Comparison of ENCODE assay signal across 17 mouse cellular contexts in the genomic region with DNA sequence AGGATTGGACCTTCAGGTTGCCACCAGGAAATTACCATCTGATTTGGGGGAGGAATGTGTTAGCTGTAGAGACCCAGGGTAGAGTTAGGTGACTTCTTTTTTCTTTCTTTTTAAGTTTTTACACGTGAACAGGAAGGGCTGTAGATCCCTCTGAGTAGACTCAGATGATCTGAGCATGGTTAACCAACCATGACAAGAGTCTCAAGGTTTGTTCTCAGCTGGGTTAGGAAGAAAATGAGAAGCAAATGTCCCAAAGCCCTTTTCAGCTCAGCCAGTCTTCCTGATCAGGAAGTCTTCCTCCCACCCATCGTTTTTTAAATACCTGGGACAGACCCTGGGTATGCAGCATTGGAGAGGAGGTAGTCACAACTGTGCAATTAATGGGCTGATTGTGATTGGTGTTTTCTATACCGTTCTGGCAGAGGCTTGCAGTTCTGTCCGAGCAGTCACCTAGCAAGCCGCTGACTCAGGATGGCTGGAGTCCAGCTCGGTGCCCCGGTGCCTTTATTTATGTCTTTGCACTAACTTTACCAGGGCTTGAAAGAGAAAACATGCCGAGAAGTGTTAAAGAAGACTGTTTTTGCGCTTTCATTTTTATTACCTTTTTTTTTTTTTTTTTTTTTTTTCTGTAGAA.
A peak's percentile ranks its signal among the peaks of the same experiment; 100 is the strongest.
DNase-seq lines count a peak whose midpoint lies in the region; ATAC-seq and TF ChIP-seq lines count a peak whose summit lies in the region.
"Had no signal": no experiment of that assay in that cellular context is flagged by ENCODE, and none has a peak within 500 bp of the region (broad histone marks: within the 10 kb centered on the region; RNA-seq: fewer than 3 reads in every experiment).

No protein-coding gene starts in this region.

- peak; percentile 43 for DNase-seq in adrenal gland, postnatal 10 days
- DNase-seq in adrenal gland, adult 8-10 months = no peak
- no peak for DNase-seq in neural tube, embryonic 10.5 days (ENCODE audit: extremely low spot score, low spot score)
- DNase-seq in right cerebral cortex, postnatal 4 days = no peak
- no peak for DNase-seq in layer of hippocampus, adult 2 months (ENCODE audit: low spot score in 2 of 2)
- DNase-seq in urinary bladder, postnatal 10 days (ENCODE audit: low spot score) = no peak
- DNase-seq: gastrocnemius, postnatal 25 days; lung, postnatal 10 days; thymus, adult 2 months had no signal

- H3K9me3 ChIP-seq in neural tube, embryonic 13.5 days = no peaks in the 10 kb centered on the region
- no peaks in the 10 kb centered on the region for H3K9me3 ChIP-seq in kidney, embryonic 14.5 days (ENCODE audit: control insufficient read depth, low read length)
- H3K9me3 ChIP-seq: limb, embryonic 12.5 days had no signal

- H3K9ac ChIP-seq in neural tube, embryonic 13.5 days = no peak overlapping the region
- no peak overlapping the region for H3K9ac ChIP-seq in kidney, embryonic 14.5 days (ENCODE audit: low read depth, low read length)
- H3K9ac ChIP-seq: limb, embryonic 12.5 days; liver, embryonic 14.5 days had no signal

- TF ChIP-seq CTCF in layer of hippocampus, adult 2 months (conservative IDR thresholded peaks at IDR 0.05) = no peak

- no peak overlapping the region for H3K4me3 ChIP-seq in neural tube, embryonic 13.5 days
- H3K4me3 ChIP-seq in kidney, embryonic 14.5 days (ENCODE audit: low read length) = no peak overlapping the region
- H3K4me3 ChIP-seq in layer of hippocampus, adult 2 months = no peak overlapping the region
- H3K4me3 ChIP-seq: limb, embryonic 12.5 days; myocyte had no signal

- no peaks in the 10 kb centered on the region for H3K36me3 ChIP-seq in neural tube, embryonic 13.5 days
- H3K36me3 ChIP-seq in kidney, embryonic 14.5 days (ENCODE audit: control insufficient read depth, insufficient read depth, low read length) = no peaks in the 10 kb centered on the region
- H3K36me3 ChIP-seq: limb, embryonic 12.5 days had no signal

- 0 out of 2 replicates have a peak, but pooled peaks have one; percentile 32 for ATAC-seq in neural tube, embryonic 13.5 days (ENCODE audit: low read depth)
- ATAC-seq in kidney, embryonic 14.5 days (ENCODE audit: low FRiP score, low TSS enrichment) = peak; percentile 71; the same call in 1 of the 2 replicates
- ATAC-seq: activated CD4-positive, CD25-positive, alpha-beta regulatory T cell, adult 4 months; hindbrain, postnatal 0 days had no signal

- no peaks in the 10 kb centered on the region for H3K27me3 ChIP-seq in neural tube, embryonic 13.5 days
- no peaks in the 10 kb centered on the region for H3K27me3 ChIP-seq in kidney, embryonic 14.5 days (ENCODE audit: control insufficient read depth, insufficient read depth, low read length)
- H3K27me3 ChIP-seq: limb, embryonic 12.5 days had no signal

- H3K4me2 ChIP-seq in neural tube, embryonic 13.5 days = no peak overlapping the region
- no peak overlapping the region for H3K4me2 ChIP-seq in kidney, embryonic 14.5 days (replicated peaks; ENCODE audit: low read depth, low read length)
- H3K4me2 ChIP-seq: heart, embryonic 11.5 days; limb, embryonic 12.5 days had no signal

- H3K4me1 ChIP-seq in neural tube, embryonic 13.5 days (replicated peaks) = no peaks in the 10 kb centered on the region
- H3K4me1 ChIP-seq in kidney, embryonic 14.5 days (ENCODE audit: control insufficient read depth, insufficient read depth, low read length) = 0 out of 2 replicates have a peak, but pooled peaks cover 3% of the 10 kb centered on the region
- H3K4me1 ChIP-seq: limb, embryonic 12.5 days had no signal

- no peak overlapping the region for H3K27ac ChIP-seq in neural tube, embryonic 13.5 days (replicated peaks)
- H3K27ac ChIP-seq in kidney, embryonic 14.5 days (ENCODE audit: low read depth, low read length) = no peak overlapping the region
- H3K27ac ChIP-seq in layer of hippocampus, adult 2 months = no peak overlapping the region
- H3K27ac ChIP-seq: hindbrain, postnatal 0 days; limb, embryonic 12.5 days; liver, embryonic 14.5 days had no signal

- 60% methylated on average over 9 of the region's 9 CpGs for WGBS in neural tube, embryonic 13.5 days
- 27% methylated on average over 9 of the region's 9 CpGs for WGBS in kidney, embryonic 14.5 days
